Mouse (Mus musculus) v-Abl transformed pro-B cells (cell line): ENCODE results near the gene Ktn1.

Experiments used
- in situ Hi-C, 2 experiments: fragments of 400-800 bp; cut with MboI; formaldehyde crosslinking; loops; one replicate each; pipeline ENCODE4 v1.15.1; 2025; ENCODE audit not compliant: unreplicated experiment in 2 of 2

Ktn1 gene

DNA sequence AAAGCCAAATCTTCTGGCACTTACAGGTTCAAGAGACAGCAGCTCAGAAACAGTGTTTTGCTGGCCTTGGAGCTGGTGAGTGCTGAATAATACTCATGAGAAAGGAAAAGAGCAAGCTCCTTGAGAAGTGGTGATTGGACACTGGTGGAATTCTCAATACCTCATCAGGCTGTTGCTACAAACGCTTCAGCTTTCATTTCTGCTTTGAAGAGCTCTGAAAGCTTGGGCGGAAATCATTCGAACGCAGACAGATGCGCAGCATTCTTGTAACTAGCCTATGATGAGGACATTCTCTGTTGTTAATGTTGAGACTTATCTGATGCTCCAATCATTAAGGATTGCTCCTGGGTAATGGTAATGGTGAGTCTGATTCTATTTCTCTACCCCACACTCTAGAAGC is at the start of gene Ktn1:
Gene Ktn1 (plus strand): TSS at position 231 of the 400 bp plus-strand sequence.
- in situ Hi-C loops, result loop anchor here in 1 of 2 experiments (25.0 kb wide), 1 partner anchor 1839 kb away; no protein-coding TSS in a partner anchor

DNA sequence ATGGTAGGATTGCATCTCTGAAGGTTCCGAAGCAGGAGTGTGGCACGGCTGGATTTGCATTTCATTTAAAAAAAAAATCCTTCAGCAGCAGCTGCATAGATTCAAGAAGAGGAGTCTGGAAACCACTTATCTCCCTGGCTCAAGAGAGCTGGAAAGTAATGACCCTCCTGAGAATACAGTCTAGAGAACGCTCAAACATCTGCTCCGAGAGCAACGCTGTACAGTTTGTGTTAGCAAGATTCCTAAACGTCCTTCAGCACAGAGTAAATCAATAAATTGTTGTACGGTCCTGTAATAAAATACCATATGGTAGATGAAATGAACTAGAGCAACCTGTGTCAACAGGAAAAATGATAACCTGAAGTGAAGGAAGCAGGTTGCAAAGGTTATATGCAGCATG is 35.0 kb upstream of the Ktn1 start:
- in situ Hi-C loops, result no loop called here

DNA sequence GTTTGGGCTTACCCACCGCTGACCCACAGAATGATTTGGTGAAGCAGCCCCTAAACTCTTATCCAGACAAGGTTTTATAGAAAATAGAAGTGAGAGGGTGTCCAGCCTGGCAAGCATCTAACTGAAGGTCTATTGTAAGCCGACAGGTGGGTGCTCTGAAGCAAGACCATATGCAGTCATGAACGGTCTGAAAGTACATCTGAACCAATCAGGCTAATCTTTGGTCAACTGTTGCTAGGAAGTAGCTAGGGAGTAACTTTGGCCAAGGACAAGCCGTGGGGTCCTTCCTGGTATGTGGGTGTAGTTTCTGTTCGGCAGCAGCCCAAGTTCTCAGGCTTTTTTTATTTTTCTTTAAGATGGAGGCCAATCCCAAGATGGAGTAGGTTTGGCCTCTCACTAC is 29.4 kb upstream of the Ktn1 start:
- in situ Hi-C loops, result no loop called here

DNA sequence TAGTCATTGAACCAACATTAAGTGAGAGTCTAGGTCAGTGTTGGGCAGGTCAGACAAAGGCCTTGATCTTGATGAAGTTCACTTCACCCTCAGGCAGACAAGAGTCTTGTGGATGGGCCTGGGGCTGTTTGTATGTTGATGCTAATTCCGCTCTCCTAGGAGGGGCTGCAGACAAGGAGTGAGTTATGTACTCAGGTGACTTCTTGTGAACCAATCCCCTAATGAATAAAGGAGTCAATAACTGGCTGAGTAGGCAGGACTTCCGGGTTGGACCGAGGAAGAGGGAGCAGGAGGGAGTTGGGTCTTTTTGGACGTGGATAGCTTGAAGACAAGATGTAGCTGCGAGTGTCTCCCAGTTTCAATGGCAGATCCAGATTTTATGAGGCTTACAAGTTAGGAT is 26.3 kb upstream of the Ktn1 start:
- in situ Hi-C loops, result no loop called here

DNA sequence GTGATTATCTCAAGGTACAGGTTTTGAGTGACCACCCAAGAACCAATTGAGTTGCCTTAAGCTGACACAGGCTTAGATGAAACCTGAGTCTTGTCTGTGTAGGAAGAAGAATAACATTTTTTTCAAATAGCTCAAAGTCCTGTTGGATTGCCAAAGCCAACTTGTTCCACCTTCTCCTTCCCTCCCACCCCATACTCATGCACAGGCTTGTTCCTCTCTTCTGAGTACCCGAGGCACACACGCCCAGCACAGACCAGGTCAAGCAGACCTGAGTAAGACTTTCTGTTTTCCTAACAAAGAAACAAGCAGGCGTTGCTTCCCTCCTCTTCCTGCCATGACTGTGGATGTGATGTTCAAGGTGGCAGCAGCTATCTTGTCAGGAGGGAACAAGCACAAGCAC is 23.4 kb upstream of the Ktn1 start:
- in situ Hi-C loops, result loop anchor here in 1 of 2 experiments (25.0 kb wide), 1 partner anchor 1862 kb away; no protein-coding TSS in a partner anchor

DNA sequence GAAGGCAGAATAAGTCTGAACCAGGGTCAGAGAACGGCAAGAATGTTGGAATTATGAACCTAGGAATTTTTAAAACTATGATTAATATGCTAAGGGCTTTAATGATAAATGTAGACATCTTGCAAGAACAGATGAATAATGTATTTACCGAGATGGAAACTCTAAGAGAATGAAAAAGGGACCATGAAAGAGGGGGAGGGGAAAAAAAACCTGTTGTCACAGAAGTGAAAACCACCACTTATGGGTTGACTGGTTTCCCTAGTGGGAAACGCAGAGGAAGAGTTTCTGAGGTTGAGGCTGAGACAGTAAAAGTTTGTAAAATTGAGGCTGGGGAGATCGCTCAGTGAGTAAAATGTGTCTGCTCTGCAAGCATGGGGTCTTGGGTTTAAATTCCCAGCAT is 22.1 kb upstream of the Ktn1 start:
- in situ Hi-C loops, result loop anchor here in 1 of 2 experiments (25.0 kb wide), 1 partner anchor 1861 kb away; no protein-coding TSS in a partner anchor

DNA sequence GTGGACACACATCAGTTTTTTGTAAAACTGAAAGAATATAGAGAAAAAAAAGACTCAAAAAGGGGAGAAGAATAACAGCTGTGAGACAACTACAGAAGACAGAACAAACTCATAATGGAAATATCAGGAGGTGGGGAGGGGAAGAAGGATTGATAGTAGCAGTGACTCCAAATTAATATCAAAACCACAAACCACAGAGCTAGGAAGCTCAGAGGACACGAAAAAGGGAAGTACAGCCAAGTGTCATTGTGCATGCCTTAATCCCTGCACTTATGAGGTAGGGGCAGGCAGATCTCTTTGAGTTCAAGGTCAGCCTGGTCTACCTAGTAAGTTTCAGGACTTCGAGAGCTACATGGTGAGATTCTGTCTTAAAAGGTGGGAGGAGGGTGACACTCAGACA is 21.4 kb upstream of the Ktn1 start:
- in situ Hi-C loops, result loop anchor here in 1 of 2 experiments (25.0 kb wide), 1 partner anchor 1860 kb away; no protein-coding TSS in a partner anchor

DNA sequence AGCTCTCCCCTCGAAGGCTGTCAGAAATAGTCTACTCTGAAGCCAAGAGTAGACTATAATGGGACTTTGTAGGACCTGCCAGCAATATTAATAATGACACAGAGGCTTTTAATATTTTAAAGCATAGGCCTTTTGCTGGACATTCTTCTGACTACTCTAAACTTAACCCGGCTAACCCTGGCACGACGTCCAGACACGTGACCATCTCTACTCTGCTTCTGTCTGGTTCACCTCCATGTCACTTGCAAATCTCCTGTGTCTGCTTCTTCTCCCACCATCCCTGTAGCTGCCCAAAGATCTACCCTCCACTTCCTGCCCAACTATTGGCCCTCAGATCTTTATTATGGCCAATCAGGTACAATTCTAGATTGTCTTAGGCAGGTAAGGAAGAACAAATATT is 20.9 kb upstream of the Ktn1 start:
- in situ Hi-C loops, result loop anchor here in 1 of 2 experiments (25.0 kb wide), 1 partner anchor 1860 kb away; no protein-coding TSS in a partner anchor

DNA sequence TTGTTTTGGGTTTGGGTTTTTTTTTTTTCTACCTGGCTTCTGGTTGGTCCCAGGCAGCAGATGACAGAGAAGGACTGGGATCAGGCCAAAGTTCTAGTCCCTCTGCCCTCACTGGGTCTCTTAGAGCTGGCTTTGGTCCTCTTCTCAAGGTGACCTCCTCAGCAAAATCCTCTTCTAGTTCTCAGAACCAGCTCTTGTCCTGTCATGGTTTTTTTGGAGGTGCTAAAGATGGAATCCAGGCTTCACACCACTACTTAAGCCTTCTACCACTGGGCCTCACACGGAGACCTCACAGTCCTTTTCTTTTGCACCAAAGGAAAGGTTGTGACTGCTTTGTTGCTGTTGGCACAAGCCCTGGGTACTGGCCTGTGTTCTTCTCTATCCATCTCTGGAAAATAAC is 15.8 kb upstream of the Ktn1 start:
- in situ Hi-C loops, result loop anchor here in 1 of 2 experiments (25.0 kb wide), 1 partner anchor 1855 kb away; no protein-coding TSS in a partner anchor

DNA sequence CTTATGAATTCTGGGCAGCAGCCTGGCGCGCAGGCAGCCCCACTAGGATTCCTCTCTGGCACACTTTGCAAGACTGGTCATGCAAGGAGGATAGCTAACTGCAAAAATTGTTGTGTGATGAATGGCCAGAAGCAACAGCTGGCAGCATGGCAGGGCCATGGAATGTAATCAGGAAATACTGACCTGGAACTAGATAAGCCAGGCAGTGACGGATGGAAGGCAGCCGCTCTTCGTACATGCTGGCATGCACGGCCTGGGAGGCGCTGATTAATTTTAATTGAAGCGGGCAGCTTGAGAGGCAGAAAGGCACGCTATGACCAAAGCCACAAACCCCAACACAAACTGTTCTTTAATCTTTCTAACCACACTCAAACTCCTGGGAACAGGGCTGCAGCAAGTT is 13.8 kb upstream of the Ktn1 start:
- in situ Hi-C loops, result loop anchor here in 1 of 2 experiments (25.0 kb wide), 1 partner anchor 1853 kb away; no protein-coding TSS in a partner anchor

DNA sequence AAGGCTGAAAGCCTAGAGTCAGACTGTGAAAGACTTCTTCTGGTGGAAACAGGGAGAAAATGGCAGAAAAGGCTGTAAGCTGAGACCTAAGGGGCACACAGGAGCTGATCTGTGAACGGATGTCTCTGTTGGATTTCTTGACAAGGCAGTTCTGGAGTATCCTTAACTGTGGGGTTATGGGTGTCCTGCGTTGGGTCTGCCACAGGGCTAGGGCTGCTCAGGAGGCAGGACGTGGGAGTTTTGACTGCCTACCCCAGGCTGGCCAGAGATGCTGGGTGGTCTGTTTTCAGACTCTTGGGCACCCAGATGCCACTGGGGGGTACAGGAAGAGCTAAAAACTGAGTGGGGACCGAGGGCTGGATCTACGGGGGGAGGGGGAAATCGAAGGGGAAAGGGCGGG is 13.4 kb upstream of the Ktn1 start:
- in situ Hi-C loops, result loop anchor here in 1 of 2 experiments (25.0 kb wide), 1 partner anchor 1852 kb away; no protein-coding TSS in a partner anchor

DNA sequence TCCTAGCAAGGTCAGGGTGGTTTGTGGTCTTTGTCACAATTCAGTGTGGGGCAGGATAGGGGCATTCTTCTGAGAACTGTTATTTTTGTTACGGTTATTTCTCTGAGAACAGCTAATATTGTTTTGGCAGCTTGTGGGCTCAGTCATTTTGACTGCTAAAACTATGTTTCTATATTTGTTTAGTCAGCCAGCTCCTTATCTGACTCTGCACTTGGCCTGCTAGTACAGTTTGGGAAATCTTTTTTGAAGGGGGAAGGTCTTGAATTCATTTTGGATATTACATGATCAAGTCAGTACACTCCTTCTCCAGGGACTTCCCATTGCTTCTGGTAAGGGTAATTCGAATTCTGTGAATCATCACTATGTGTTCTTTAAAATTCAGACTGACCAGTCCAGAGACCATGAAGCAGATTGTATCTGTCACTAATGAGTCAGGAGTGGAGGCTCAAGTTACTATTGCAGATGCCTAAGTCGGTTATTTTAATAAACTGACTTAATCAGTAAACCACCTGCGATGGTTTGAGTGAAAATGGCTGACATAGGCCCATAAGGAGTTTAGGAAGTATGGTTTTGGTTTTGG is 9.8 kb upstream of the Ktn1 start:
- in situ Hi-C loops, result loop anchor here in 1 of 2 experiments (25.0 kb wide), 1 partner anchor 1849 kb away; no protein-coding TSS in a partner anchor

DNA sequence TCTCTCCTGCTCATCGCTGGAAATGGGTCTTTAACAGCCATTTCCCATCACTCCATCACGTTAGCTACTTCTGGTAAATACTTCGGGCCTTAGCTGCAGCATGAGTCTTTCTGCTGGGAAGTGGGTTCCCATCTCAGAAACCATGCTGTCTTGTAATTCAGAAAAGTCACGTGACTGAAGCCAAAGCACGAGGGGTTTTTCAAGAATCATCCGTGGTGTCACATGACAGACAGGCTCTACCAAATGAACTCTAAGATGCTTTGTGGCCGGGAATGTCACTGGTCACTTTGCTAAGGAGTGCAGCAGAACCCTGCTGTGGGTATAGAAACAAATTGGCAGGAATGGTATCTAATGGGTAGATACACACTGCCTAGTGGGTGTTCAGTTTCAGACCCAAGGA is 2.6 kb upstream of the Ktn1 start:
- in situ Hi-C loops, result loop anchor here in 1 of 2 experiments (25.0 kb wide), 1 partner anchor 1842 kb away; no protein-coding TSS in a partner anchor

DNA sequence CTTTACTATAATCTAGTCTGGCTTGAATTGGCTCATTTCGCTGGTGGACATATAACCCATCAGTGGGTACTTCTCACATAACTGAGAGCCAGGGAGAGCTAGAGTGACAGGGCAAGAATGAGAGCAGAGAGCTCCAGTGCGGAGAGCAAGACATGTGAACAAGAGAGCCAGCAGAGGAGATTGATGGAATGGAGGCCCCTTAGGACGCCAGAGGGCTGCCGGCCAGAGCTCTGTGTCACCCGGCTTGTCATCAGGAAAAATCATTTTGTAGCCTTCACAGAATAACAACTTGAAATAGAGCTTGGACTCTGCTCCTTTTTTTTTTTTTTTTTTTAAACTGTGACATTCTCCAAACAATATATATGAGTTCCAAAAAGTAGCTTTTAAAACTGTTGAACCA is 2.0 kb upstream of the Ktn1 start:
- in situ Hi-C loops, result loop anchor here in 1 of 2 experiments (25.0 kb wide), 1 partner anchor 1841 kb away; no protein-coding TSS in a partner anchor

DNA sequence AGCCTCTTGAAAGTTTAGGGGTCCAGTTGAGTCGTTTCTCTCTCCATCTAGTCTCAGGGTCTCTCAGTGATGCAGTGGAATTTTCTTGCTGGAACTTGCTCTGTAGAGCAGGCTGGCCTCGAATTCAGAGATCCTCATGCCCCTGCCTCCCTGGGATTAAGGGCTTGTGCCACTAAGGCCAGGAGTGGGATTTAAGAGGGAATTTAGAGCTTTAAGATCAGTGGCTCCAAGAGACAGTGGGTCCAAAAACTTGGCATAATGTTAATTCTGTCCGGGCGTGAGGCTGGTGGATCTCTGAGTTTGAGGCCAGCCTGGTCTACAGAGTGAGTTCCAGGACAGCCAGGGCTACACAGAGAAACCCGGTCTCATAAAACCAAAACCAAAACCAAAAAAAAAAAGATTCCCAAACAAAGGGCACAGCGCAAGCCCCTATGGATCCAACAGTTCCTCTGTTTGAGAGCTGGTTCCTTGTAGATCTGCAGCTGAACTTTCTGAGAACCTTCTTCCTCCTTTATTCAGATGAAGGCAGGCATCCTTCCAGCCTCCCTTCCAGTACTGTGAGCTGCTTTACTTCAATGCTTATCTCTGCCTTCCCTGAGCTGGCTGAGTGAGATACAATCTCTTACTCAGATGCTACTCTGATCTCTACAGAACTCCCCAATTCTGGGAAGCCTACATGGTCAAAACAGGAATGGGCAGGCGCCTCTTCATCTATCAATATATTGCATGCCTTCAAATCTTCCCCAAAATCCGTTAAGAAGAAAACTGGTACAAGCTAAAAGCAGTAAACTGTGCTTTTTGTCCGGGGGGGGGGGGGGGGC is 1.3 kb upstream of the Ktn1 start:
- in situ Hi-C loops, result loop anchor here in 1 of 2 experiments (25.0 kb wide), 1 partner anchor 1840 kb away; no protein-coding TSS in a partner anchor

DNA sequence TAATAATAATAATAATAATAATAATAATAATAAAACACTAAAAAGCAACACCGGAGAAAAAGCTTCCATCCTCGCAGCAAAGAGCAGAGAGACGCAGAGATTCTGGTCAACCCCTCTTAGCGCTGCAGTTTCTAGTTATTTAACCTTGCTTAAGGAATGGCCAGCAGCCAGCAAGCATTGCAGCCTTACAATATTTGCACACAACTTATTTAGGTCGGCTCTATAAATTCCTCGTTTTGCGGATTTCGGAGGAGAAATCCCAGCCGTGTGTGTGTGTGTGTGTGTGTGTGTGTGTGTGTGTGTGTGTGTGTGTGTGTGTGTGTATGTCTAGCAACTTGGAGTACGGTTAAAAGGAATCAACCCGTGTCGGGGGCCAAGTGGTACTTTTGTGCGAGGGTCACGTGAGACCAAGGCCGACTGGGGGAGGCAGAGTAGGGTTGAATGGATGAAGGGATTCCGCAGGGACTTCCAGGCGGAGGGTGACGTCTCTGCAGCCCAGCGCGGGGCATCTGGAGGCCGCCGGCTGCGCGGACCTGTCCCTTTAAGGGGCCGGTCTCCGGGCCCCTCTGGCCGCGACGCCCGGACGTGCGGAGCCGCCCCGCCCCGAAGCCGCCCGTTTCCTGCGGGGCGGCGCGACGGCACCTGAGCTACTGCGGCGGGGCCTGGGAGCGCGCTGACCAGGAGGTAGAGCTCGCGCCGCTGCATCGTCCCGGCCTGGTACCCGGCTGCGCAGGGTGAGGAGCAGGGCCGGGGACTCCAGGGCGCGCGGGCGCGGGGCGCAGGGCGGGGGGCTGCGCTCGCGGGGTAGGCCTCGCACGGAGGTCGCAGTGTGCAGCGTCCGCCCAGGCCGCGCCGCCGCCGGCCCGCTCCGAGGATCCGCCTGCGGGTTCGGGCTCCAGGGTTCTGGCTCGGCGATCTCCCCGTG is 720 bp downstream of the Ktn1 start:
- in situ Hi-C loops, result loop anchor here in 1 of 2 experiments (25.0 kb wide), 1 partner anchor 1838 kb away; no protein-coding TSS in a partner anchor

DNA sequence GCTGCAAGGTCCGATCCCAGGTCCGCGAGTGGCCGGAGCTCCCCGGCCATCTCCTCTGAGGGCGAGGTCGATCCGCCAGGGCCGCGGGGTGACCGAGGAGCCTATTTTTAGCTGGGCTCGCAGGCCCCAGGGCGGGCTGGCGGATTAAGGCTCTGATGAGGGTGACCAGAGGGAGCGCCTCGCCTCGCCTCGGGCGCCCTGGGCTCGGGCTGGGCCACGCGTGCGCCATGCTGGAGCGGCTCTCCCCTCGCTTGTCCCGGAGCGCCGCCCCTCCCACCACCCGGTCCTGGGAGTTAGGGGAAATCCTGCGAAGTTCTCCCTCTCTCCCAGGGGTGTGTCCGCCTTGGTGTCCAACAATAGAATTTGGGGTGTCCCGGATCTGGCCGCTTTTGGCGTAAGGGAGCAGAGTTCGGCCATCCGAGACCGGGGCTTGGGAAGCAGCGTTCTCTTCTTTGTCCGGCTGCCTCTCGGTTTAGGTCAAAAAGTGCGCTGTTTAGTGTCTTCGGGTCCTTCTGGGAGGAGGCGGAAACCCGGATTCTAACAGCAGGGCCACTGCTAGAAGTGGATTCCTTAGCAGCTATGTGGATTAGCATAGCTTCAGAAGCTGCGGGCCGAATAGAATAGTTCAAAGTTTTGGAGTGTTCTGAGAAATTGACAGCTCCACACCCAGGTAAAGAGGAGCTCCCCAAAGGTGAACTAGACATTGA is 1.5 kb downstream of the Ktn1 start:
- in situ Hi-C loops, result loop anchor here in 1 of 2 experiments (10.0 to 25.0 kb wide), 2 partner anchors 55 to 1838 kb away; no protein-coding TSS in a partner anchor

DNA sequence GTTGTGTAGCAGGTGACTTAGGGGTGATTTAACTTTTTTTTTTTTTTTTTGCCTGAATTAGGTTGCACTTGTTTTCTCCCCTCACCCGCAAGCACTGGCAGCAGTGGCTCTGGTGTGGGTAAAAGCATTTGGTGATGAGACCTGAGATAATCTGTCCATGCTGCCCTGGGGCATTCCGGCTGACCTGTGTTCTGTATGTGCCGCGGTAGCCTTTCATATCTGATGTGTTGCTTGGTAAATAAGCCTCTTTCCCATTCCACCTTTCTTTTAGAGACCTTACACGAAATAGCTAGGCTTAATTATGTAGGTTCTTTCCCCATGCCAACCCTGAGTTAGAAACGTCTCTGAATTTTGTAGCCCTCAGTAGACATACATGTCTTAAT is 2.1 kb downstream of the Ktn1 start:
- in situ Hi-C loops, result loop anchor here in 1 of 2 experiments (10.0 kb wide), 1 partner anchor 56 kb away; no protein-coding TSS in a partner anchor

DNA sequence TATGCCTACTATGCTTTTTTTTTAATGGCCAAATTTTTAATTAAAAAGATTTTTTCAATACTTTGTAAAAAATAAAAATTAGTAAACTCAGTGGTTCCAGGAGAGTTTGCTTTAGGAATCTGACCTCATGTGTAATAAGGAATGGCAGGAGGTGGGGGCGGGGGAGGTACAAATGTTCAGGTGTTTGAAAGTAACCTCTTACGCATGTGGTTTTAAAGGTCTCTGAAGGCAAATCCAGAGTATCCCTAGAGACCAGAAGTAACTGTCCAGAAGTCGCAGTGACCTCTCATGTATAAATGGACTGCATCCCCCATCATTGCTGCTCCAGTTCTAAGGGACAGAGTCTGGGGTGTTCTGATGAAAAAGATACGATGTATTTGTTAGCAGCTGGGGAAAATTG is 3.0 kb downstream of the Ktn1 start:
- in situ Hi-C loops, result loop anchor here in 1 of 2 experiments (10.0 kb wide), 1 partner anchor 56 kb away; no protein-coding TSS in a partner anchor
